Mouse (Mus musculus): ENCODE measurements around the gene Elf4. TPM values are rescaled to one million over a fixed set of nuclear protein-coding genes. Genes with fewer than 3 reads are reported as not detected.

Gene Elf4
- total RNA-seq (2021) = 10 to 100 TPM; 25.0 to 28.6 TPM
- long read RNA-seq, experiment 1, partial matches to known transcripts = 0 of 3 reads
- long read RNA-seq, experiment 1, other reads (novel, unspliced or antisense) = 3 of 3 reads
- long read RNA-seq, experiment 2, partial matches to known transcripts = 0 of 9 reads
- long read RNA-seq, experiment 2, other reads (novel, unspliced or antisense) = 9 of 9 reads

- DNase-seq (ENCODE audit: low spot score in 2 of 2) = peak; percentile 30 to 53
These were observed at the start of gene Elf4 for GRCm38 (mm10) chrX:48462754-48463507. TSS of gene Elf4 (minus strand) at chrX:48463132.

- DNase-seq (ENCODE audit: low spot score in 2 of 2) = no peak
These were observed 30.8 kb upstream of the Elf4 start for GRCm38 (mm10) chrX:48493763-48494162.

- DNase-seq (ENCODE audit: low spot score in 2 of 2) = no peak
These were observed 18.8 kb upstream of the Elf4 start for GRCm38 (mm10) chrX:48481687-48482086.

- no peak for DNase-seq (ENCODE audit: low spot score in 2 of 2)
These were observed 18.2 kb upstream of the Elf4 start for GRCm38 (mm10) chrX:48481095-48481494.

- no peak for DNase-seq (ENCODE audit: low spot score in 2 of 2)
These were observed 4.5 kb upstream of the Elf4 start for GRCm38 (mm10) chrX:48467355-48467946.

- no peak for DNase-seq (ENCODE audit: low spot score in 2 of 2)
These were observed 3.2 kb upstream of the Elf4 start for GRCm38 (mm10) chrX:48466174-48466573.

- DNase-seq (ENCODE audit: low spot score in 2 of 2) = no peak
These were observed 1.5 kb upstream of the Elf4 start for GRCm38 (mm10) chrX:48464436-48464835.

GRCm38 (mm10) chrX:48463636-48464035, 704 bp upstream of the Elf4 start:
- DNase-seq (ENCODE audit: low spot score in 2 of 2) = no peak

- DNase-seq (ENCODE audit: low spot score in 2 of 2) = no peak
These were observed 635 bp downstream of the Elf4 start for GRCm38 (mm10) chrX:48462297-48462696.

- DNase-seq (ENCODE audit: low spot score in 2 of 2) = no peak
These were observed 1.9 kb downstream of the Elf4 start for GRCm38 (mm10) chrX:48461006-48461405.

- no peak for DNase-seq (ENCODE audit: low spot score in 2 of 2)
These were observed 2.4 kb downstream of the Elf4 start for GRCm38 (mm10) chrX:48460496-48460895.

- no peak for DNase-seq (ENCODE audit: low spot score in 2 of 2)
These were observed 6.0 kb downstream of the Elf4 start for GRCm38 (mm10) chrX:48456956-48457355.

- DNase-seq (ENCODE audit: low spot score in 2 of 2) = no peak
These were observed 7.9 kb downstream of the Elf4 start for GRCm38 (mm10) chrX:48455018-48455417.

GRCm38 (mm10) chrX:48454495-48454878, 8.4 kb downstream of the Elf4 start:
- no peak for DNase-seq (ENCODE audit: low spot score in 2 of 2)

GRCm38 (mm10) chrX:48453736-48454494, 9.0 kb downstream of the Elf4 start:
- DNase-seq (ENCODE audit: low spot score in 2 of 2) = peak; percentile 45 to 57

GRCm38 (mm10) chrX:48452931-48453673, 9.8 kb downstream of the Elf4 start:
- no peak for DNase-seq (ENCODE audit: low spot score in 2 of 2)

GRCm38 (mm10) chrX:48452231-48452890, 10.6 kb downstream of the Elf4 start:
- DNase-seq (ENCODE audit: low spot score in 2 of 2) = no peak

GRCm38 (mm10) chrX:48449646-48450045, 13.3 kb downstream of the Elf4 start:
- DNase-seq (ENCODE audit: low spot score in 2 of 2) = no peak

GRCm38 (mm10) chrX:48444677-48445076, 18.3 kb downstream of the Elf4 start:
- no peak for DNase-seq (ENCODE audit: low spot score in 2 of 2)

GRCm38 (mm10) chrX:48441954-48442353, 21.0 kb downstream of the Elf4 start:
- no peak for DNase-seq (ENCODE audit: low spot score in 2 of 2)
